Mouse (Mus musculus) embryonic facial prominence, embryonic 14.5 days (tissue): ENCODE measurements around the gene Itgam. TPM values are rescaled to one million over a fixed set of nuclear protein-coding genes. Genes with fewer than 3 reads are reported as not detected.

Experiments used
- ATAC-seq: fragments of 200-750 bp; cut with Nextera tagmentation; 2 replicates; pipeline ENCODE4 v1.8.0; 2017; ENCODE audit warnings: low read depth, moderate number of reproducible peaks, moderate TSS enrichment
- DNase-seq: peaks from one replicate; pipeline ENCODE4 v3.0.0-alpha.2; 2015; ENCODE audit warnings: low spot score
- H3K27ac ChIP-seq: fragments of 300-500 bp; sonication (generic); replicated peaks from 2 replicates; pipeline ENCODE4 v1.5.1; 2014; ENCODE audit warnings: low read depth, mild to moderate bottlenecking, low read length, moderate library complexity
- H3K27me3 ChIP-seq: fragments of 300-500 bp; sonication (generic); replicated peaks from 2 replicates; pipeline ENCODE4 v1.6.1; 2014; ENCODE audit warnings: low read length; ENCODE audit not compliant: control insufficient read depth, insufficient read depth
- H3K36me3 ChIP-seq: fragments of 300-500 bp; sonication (generic); 2 replicates; pipeline ENCODE4 v1.6.1; 2014; ENCODE audit warnings: low read length, mixed read lengths; ENCODE audit not compliant: control insufficient read depth, insufficient read depth
- H3K4me1 ChIP-seq: fragments of 300-500 bp; sonication (generic); 2 replicates; pipeline ENCODE4 v1.6.1; 2014; ENCODE audit warnings: antibody characterized with exemption, low read length; ENCODE audit not compliant: control insufficient read depth, insufficient read depth
- H3K4me2 ChIP-seq: fragments of 300-500 bp; sonication (generic); 2 replicates; pipeline ENCODE4 v1.6.1; 2014; ENCODE audit warnings: low read depth, mild to moderate bottlenecking, low read length, moderate library complexity, mixed read lengths
- H3K4me3 ChIP-seq: fragments of 300-500 bp; sonication (generic); 2 replicates; pipeline ENCODE4 v1.5.1; 2014; ENCODE audit warnings: low read depth, mild to moderate bottlenecking, low read length
- H3K9ac ChIP-seq: fragments of 300-500 bp; sonication (generic); 2 replicates; pipeline ENCODE4 v1.6.1; 2014; ENCODE audit warnings: low read depth, mild to moderate bottlenecking, low read length, moderate library complexity, mixed read lengths
- H3K9me3 ChIP-seq: fragments of 300-500 bp; sonication (generic); 2 replicates; pipeline ENCODE4 v1.6.1; 2016; ENCODE audit warnings: low read length; ENCODE audit not compliant: control insufficient read depth
- WGBS: fragments of 180-500 bp; shearing (Covaris S2); extraction: QIAGEN DNeasy Blood & Tissue Kit; methylation state at CpG from one replicate; pipeline ENCODE4 v1.1.7; 2014; 5-methylcytosine and 5-hydroxymethylcytosine counted together
- polyA plus RNA-seq: library from polyadenylated mRNA; unstranded; fragments of >200 nt; fragmentation: Nextera tagmentation; extraction: Ambion mirVana; gene quantifications from 2 replicates; pipeline ENCODE4 v1.2.1, GENCODE M21; 2014

The Itgam gene
- polyA plus RNA-seq, 1 experiment from 2014 or later, result 1.0 TPM

- 77% methylated on average over 8 of the region's 8 CpGs for WGBS
- ATAC-seq, result no peak
These were observed 66.6 kb downstream of the Itgam start, which contains the start of gene Itgax for GRCm38 (mm10) chr7:128128741-128129720. TSS of gene Itgax (plus strand) at chr7:128129547.

GRCm38 (mm10) chr7:128132148-128132547, 69.7 kb downstream of the Itgam start:
- ATAC-seq, result no peak
- Histone ChIP-seq H3K9ac (no peak overlapping the region), H3K4me3 (no peak overlapping the region), H3K4me2 (no peak overlapping the region), H3K36me3 (no peaks in the 10 kb centered on the region), H3K27ac (no peak overlapping the region), H3K4me1 (no peaks in the 10 kb centered on the region), H3K9me3 (no peaks in the 10 kb centered on the region), H3K27me3 (no peaks in the 10 kb centered on the region)
- no peak for DNase-seq
- WGBS, result 87% methylated on average over 5 of the region's 5 CpGs

More at GRCm38 (mm10) chr7:128128741-128129720, 66.6 kb downstream of the Itgam start, which contains the start of gene Itgax:
- Histone ChIP-seq H3K27me3 (no peaks in the 10 kb centered on the region), H3K4me2 (no peak within 1 kb of the TSS), H3K27ac (no peak within 1 kb of the TSS), H3K4me3 (no peak within 1 kb of the TSS), H3K4me1 (no peaks in the 10 kb centered on the region), H3K9ac (no peak within 1 kb of the TSS), H3K9me3 (no peaks in the 10 kb centered on the region), H3K36me3 (no peaks in the 10 kb centered on the region)
- DNase-seq, result no peak

DNA sequence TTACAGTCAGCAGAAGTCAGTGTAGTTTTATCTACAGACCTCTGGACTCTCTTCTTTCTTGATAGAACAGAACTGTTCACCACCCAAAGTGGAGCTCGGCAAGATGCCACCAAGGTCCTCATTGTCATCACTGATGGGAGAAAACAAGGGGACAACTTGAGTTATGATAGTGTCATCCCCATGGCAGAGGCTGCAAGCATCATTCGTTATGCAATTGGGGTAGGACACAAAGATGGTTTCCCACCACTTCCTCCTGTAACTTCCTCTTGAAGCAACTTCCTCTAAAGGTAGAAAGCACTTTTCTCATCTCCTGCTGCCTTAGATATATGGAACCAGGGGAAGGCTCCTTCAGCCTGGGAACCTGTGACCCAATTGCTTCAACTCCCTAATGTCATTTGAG, 71.2 kb downstream of the Itgam start:
- 81% methylated on average over 2 of the region's 2 CpGs for WGBS
- H3K4me3 ChIP-seq, result no peak overlapping the region
- ATAC-seq, result no peak
- H3K27me3 ChIP-seq, result no peaks in the 10 kb centered on the region
- no peak overlapping the region for H3K9ac ChIP-seq
- H3K9me3 ChIP-seq, result no peaks in the 10 kb centered on the region
- no peak for DNase-seq
- H3K27ac ChIP-seq, result no peak overlapping the region
- H3K36me3 ChIP-seq, result no peaks in the 10 kb centered on the region
- no peaks in the 10 kb centered on the region for H3K4me1 ChIP-seq
- H3K4me2 ChIP-seq, result no peak overlapping the region

DNA sequence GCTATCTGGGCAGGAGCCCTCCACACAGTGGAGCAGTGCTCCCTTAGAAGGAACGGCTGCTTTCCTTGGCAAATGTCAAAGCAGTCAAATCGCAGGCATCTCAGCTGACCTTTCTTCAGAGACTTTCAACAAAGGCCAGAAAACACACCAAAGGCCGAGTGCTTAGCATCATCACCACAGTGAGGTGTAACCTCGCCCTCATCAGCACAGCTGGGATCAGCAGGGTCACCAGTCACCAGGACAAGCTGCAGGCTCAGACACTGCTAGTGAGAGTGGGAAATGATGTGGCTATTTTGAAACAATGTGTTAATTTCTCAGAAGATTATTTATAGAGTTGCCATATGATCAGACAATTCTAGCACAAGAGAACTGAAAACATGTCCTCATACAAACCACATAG, 74.5 kb downstream of the Itgam start:
- H3K27ac ChIP-seq, result no peak overlapping the region
- ATAC-seq (no peak), DNase-seq (no peak)
- no peak overlapping the region for H3K4me3 ChIP-seq
- no peaks in the 10 kb centered on the region for H3K36me3 ChIP-seq
- H3K9me3 ChIP-seq, result no peaks in the 10 kb centered on the region
- no peak overlapping the region for H3K9ac ChIP-seq
- no peak overlapping the region for H3K4me2 ChIP-seq
- WGBS, result 53% methylated on average over 4 of the region's 4 CpGs
- no peaks in the 10 kb centered on the region for H3K27me3 ChIP-seq
- H3K4me1 ChIP-seq, result no peaks in the 10 kb centered on the region

DNA sequence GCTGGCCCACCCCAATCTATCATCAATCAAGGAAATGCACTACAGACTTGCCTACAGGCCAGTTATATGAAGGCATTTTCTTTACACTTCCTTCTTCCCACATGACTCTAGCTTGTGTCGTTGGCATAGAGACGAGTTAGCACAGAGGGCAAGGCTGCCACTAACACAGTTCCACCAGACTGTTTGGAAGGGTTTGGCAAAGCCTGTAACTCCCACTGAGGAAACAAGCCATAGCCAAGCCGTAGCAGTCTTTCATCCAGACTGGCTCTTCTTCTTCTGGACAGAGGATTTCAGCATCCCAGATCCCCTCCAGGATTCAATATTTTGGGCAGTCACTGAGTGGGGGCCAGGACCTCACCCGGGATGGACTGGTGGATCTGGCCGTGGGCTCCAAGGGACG, 77.2 kb downstream of the Itgam start:
- 86% methylated on average over 6 of the region's 6 CpGs for WGBS
- H3K27ac ChIP-seq, result no peak overlapping the region
- DNase-seq (no peak), ATAC-seq (no peak)
- H3K27me3 ChIP-seq, result no peaks in the 10 kb centered on the region
- H3K4me3 ChIP-seq, result no peak overlapping the region
- no peak overlapping the region for H3K9ac ChIP-seq
- H3K4me1 ChIP-seq, result no peaks in the 10 kb centered on the region
- no peaks in the 10 kb centered on the region for H3K36me3 ChIP-seq
- H3K9me3 ChIP-seq, result no peaks in the 10 kb centered on the region
- H3K4me2 ChIP-seq, result no peak overlapping the region

GRCm38 (mm10) chr7:128150970-128151369, 88.5 kb downstream of the Itgam start:
- H3K27ac ChIP-seq, result no peak overlapping the region
- no peak overlapping the region for H3K4me2 ChIP-seq
- H3K4me1 ChIP-seq, result no peaks in the 10 kb centered on the region
- H3K9ac ChIP-seq, result no peak overlapping the region
- no peak for DNase-seq
- H3K9me3 ChIP-seq, result no peaks in the 10 kb centered on the region
- no peaks in the 10 kb centered on the region for H3K27me3 ChIP-seq
- no peak for ATAC-seq
- WGBS, result 89% methylated on average over 8 of the region's 8 CpGs
- H3K4me3 ChIP-seq, result no peak overlapping the region
- H3K36me3 ChIP-seq, result no peaks in the 10 kb centered on the region

DNA sequence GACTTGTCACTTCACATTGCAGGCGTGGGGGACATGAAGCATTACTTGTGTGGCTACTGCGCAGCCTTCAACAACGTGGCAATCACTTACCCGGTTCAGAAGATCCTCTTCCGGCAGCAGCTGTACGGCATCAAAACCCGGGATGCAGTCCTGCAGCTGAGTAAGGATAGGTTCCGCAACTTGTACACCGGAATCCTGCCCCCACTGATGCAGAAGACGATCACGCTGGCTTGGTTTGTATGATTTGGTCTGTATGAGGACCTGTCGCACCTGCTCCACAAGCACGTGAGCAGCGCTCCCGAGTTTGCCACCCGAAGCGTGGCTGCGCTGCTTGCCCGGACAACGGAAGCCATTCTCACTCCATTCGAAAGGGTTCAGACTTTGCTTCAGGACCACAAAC, 91.6 kb downstream of the Itgam start, which contains the start of gene Itgad:
Gene Itgad (plus strand): TSS at position 301 of the 400 bp plus-strand sequence.
- DNase-seq, result no peak
- H3K9ac ChIP-seq, result no peak within 1 kb of the TSS
- H3K27ac ChIP-seq, result no peak within 1 kb of the TSS
- ATAC-seq, result no peak
- H3K4me1 ChIP-seq, result no peaks in the 10 kb centered on the region
- no peaks in the 10 kb centered on the region for H3K9me3 ChIP-seq
- 92% methylated on average over 21 of the region's 21 CpGs for WGBS
- no peaks in the 10 kb centered on the region for H3K36me3 ChIP-seq
- H3K4me2 ChIP-seq, result no peak within 1 kb of the TSS
- H3K27me3 ChIP-seq, result no peaks in the 10 kb centered on the region
- H3K4me3 ChIP-seq, result no peak within 1 kb of the TSS

- H3K9me3 ChIP-seq, result no peaks in the 10 kb centered on the region
- ATAC-seq, result no peak
- no peaks in the 10 kb centered on the region for H3K4me1 ChIP-seq
- DNase-seq, result no peak
- H3K9ac ChIP-seq, result no peak overlapping the region
- H3K4me3 ChIP-seq, result no peak overlapping the region
- H3K27ac ChIP-seq, result no peak overlapping the region
- no peak overlapping the region for H3K4me2 ChIP-seq
- WGBS, result 75% methylated on average over 10 of the region's 10 CpGs
- no peaks in the 10 kb centered on the region for H3K36me3 ChIP-seq
- H3K27me3 ChIP-seq, result no peaks in the 10 kb centered on the region
These were observed 92.5 kb downstream of the Itgam start for GRCm38 (mm10) chr7:128154924-128155323.
